Mouse (Mus musculus) heart, adult 8-10 months (tissue): Measurements from ENCODE around the gene Spred1. TPM values are rescaled to one million over a fixed set of nuclear protein-coding genes. Genes with fewer than 3 reads are reported as not detected.
A peak's percentile ranks its signal among the peaks of the same experiment; 100 is the strongest.
"Not testable (repeated sequence)": the region's sequence is repeated elsewhere in the genome, so short reads cannot be mapped to it uniquely, and the experiment has no call there.

Experiments
- DNase-seq: peaks from one replicate; pipeline ENCODE4 v3.0.0; 2022; ENCODE audit warnings: low spot score
- total RNA-seq, 4 experiments: library from RNA; stranded (reverse); gene quantifications; 2 replicates each; pipeline ENCODE4 v1.2.4; 2022

The Spred1 gene
- total RNA-seq, 4 experiments from 2014 or later: 9.7 to 13.8 (median 13.0) TPM

DNA sequence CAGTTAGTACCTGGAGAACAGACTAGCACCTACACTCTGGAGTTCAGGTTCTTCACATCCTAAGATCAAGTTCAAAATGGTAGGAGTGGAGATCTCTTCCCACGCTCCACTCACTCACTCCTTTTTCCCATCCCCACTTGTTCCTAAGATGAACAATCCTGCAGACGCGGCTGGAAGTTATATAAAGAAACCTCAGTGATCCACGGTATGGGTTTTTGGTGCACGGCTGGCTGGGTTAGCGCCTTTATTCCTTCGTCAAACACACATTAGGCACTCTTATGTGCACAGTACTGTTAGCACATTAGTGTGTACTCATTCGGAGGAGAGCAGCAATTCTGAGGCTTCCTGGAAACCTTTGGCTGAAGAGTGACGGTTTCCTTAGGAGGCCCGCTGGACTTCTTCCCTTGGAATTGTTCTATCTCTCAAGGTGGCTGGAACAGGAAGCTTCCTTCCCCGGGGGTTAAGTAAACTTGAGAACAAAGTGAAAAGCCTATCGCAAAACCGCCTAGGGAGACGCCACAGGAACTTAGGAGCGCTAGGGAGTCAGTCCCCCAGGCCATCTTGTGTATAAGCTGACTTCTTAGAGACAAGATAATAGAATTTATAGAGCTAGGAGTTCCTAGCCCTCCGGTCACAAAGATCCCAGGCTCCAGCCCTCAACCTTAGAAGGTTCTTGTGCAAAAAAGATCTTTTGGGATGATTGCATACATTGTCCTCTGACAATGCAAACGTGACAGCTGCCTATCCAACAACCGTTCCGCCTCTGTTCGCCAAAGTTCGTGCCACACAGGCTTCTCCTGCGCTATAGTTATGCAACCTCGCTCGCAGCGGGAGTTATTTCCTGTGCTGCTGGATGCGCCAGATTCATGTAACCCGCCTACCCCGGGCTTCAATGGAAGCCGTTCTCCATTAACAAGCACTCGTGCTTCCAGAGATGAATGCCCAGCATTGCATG lies 1.6 kb upstream of the Spred1 start:
- DNase-seq: peak; percentile 80

DNA sequence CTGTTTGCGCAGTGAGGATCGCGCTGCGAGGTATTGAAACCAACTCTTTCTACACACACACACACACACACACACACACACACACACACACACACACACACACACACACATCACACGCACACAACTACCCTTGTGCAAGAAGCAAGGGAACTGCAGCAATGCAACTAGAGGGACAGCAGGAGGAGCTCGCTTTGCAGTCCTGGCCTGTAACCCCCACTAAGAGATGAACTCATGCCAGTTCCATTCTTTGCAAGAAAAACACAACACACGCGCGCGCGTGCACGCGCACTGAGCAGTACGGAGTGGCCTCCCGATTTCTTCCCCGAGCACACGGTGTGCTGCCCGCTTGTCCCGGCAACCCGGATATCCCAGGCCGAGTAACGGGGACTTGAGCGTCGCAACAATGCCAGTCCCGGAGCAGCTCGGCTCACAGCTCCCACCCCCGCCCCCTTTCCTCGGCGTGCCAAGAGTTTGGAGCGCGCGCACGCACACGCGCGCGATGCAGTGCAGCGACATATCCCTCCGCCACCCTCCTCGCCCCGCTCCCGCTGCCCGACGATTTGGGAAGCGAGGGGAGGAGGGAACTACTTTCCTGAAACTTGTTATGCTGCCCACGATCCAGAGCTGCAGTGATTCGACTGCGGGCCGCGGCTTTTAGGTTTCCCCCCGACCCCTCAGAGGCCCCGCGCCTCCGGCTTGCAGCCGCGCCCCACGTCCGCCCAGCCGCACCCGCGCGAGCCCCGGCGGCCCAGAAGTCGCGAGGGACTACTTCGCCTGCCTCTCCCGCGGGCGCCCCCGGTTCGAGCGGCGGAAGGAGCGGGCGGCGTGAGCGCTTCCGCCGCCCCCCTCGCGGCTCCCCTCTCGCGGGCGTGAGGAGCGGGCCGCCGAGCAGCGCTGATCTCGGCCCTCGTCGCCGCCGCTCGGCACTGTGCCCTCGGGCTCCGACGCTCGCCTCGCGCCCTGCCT lies 645 bp upstream of the Spred1 start:
- peak; percentile 89 for DNase-seq

DNA sequence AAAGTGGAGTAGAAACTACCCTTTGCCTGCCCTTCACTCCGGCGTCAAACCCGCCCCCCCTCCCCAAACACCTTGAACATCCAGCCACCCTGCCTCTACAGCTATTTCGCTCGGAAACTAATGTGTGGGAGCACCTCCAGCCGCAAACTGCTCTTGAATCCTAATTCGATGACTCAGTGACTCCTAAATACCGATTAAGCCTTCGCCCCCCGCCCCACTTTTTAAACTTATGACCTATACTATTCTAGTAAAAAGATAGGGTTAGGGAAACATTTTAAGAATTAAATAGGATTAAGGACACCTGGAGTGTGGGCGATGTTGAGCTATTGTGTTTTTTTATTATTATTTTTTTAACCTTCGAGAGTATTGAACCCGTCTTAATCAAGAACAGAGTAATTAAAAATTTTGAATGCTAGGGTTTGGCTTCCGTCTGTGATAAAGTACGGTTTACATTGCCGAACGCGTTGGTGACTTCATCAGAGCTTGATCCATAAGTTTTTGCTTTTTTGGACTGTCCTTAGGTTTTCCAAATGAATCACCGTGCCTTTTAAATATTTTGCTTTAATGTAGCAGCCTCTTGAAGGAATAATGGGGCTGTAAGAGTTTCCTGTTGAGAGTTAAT lies 921 bp downstream of the Spred1 start:
- no peak for DNase-seq

DNA sequence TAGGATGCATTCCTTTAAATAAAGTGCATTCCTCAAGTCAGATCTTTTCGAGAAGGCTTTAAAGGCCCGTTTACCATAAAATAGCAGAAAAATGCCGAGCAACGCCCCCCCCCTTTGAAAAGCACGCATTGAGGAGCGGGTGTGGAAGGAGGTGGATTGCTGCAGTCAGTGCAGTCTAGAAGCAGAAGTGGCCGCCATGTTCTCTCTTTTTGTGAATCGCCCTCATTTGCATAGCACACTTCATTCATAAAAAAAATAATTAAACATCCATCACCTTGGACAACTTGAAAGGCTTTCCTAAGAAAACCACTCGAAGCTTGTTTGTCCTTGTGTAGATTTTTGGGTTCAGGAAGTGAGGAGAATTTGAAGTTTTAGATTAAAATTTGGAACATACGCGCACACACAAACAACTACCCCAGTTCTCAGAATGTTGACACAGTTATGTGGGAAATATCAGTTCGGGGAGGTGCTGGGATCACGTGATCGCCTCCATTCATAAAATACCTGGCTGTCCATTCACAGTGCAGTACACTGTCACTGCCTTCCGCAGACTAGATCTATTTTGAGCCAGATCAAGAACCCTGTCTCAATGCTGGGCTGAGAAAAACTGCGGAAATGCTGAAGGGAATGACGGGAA lies 1.6 kb downstream of the Spred1 start:
- peak; percentile 76 for DNase-seq

DNA sequence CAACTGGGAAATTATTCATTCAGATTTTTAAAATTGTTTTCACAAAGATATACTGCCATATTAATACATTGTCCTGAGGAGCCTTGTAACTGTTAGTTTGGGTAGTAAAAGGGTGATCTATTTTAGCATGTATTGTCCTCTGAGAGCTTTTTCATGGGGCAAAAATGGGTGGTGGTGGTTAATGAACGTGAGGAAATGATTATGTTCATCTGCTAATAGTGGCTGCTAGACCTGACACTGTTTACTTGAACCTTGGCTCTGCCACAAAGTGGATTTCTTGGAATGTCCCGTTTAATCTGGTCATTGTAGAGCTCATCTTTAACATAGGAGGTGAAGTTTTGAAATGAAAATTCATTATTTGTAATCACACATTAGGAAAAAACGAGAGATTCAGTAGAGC lies 2.5 kb downstream of the Spred1 start:
- no peak for DNase-seq

DNA sequence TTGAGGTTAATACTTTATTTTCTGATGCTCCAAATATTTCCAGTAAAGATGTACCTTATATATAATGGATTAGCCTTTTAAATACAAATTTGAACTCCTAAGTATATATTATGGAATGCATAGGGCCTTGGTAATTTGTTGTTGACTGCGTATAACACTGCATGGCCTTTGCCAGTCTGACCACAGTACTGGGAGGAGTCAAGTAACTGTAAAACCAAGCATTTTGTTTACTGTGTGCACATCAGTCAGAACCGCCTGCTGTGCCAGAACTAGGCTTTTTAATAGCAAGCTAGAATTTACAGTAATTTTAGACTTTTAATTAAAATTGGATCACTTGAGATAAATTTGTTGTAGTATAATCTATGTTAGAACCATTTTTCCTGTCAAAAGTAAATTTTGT lies 3.7 kb downstream of the Spred1 start:
- DNase-seq: no peak

DNA sequence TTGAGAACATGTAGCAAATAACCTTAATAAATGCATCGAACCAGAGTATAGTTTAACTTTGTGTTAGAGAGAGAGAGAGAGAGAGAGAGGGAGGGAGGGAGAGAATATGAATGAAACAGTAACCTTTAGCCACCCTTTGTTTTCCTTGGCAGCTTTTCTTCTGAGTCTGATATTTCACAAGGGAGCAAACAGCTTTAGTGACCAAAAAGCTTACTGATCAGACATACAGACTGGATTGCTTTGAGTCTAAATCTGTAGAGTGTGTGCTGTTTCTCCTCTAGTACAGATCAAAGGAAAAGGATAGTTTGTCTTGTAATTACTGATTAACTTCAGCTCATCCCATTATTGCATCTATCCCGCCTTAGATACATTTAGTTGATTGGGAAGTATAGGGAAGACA lies 8.0 kb downstream of the Spred1 start:
- DNase-seq: no peak

DNA sequence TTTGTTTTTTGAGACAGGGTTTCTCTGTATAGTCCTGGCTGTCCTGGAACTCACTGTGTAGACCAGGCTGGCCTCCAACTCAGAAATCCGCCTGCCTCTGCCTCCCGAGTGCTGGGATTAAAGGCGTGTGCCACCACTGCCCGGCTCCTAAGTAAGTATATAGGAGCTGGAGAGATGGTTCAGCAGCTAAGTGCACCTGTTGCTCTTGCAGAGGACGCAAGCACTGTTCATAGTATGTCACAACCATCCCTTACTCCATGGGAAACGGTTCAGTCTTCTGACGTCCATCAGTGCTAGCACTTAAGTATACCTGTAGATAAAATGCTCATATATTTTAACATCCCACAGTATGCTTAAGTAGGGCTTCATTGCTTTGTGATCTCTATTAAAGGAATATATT lies 9.9 kb downstream of the Spred1 start:
- not testable (repeated sequence) for DNase-seq

DNA sequence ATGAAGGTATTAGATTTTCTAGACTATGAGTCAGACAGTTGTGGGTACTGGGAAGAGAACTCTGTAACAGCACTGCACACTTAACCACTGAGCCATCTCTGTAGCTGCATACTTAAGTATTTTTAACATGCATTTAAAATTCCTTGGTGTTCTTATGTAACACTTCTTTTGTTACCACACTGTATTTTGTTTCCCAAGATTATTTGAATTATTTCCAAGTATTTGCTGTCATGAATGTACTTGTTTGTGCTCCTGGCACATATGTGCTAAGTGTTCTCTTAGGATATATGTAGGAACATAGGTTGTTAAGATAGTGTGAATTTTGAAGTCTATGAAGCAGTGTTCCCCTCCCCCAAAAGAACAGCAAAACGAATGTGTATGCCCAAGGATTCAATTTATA lies 10.7 kb downstream of the Spred1 start:
- DNase-seq: no peak

DNA sequence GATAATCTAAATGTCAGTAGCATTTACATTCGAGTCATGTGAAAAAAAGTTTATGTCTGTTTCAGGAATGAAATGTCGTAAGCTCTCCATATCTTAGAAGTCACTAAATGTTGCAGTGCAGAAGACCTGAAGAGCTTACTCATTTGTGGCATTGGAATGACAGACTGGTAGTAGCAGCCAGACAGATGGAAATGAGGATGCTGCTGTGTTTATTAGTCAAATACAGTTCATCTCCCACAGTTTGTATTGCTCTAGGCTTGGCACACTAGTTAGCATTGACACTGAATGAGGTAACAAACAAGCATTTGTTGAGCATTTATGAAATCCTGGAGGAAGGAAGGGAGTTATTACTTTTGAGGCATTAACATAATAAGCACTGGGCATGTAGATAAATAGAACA lies 12.4 kb downstream of the Spred1 start:
- no peak for DNase-seq

DNA sequence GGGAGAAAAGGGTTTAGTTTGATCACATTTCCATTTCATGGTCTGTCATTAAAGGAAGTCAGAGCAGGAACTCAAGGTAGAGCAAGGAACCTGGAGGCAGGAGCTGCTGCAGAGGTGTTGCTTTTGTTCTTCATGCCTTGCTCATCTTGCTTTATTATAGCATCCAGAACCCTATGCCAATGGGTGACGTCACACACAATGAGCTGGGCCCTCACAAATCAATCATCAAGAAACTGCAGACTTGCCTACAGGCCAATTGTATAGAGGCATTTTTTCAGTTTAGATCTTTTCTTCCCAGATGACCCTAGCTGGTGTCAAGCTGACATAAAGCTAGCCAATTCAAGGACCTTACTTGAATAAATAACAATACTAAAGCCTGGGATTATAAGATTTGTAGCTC lies 16.6 kb downstream of the Spred1 start:
- DNase-seq: no peak

DNA sequence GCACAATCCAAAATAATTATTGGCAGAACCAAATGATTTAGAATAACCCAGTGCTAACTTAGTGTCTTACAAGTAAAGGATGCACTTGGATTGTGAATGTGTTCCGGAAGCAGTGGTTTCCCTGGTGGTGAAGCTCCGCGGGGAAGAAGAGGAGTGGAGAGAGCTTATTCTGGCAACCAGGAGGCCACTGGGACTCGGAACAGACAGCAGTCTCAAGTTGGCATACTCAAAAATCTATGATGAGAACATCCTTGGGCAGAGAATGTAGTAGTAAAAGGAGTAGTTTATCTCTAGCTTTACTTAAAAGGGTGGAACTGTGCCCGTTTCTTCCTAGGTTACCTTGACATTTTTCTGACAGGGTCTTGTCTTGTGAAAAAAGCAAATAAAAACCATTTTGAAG lies 17.8 kb downstream of the Spred1 start:
- DNase-seq: no peak

DNA sequence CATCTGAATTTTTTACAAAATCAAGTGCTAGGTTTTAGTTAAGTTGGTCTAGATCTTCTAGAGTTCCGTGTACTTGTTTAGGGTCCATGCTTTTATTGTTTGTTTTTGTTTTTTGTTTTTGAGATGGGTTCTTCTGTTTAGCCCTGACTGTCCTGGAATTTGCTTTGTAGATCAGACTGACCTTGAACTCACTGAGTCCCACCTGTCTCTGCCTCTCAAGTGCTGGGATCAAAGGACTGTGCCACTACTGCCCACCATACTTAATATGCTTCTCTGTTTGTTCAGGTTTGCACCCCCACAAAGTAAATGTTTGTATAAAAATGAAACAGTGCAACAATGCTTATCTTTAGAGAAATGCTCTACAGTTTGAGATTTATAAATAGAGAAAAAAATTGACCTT lies 18.8 kb downstream of the Spred1 start:
- DNase-seq: no peak

DNA sequence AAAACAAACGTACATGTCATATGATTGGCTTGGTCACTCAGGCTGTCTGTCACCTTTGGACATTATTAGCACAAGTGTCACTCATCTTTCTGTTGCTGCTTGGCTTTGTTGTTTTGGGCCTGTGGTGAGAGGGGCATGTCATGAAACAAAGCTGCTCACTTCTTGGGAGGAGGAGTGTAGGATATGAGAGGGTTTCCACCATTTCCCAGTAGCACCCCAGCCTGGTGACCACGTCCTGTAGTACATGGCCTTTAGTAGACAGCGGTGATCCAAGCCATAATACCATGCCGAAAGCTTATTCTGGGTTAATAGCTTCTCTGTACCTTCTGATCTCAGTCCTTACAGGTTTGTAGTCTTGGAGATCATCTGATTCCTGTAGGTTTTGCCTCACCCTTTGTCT lies 21.9 kb downstream of the Spred1 start:
- DNase-seq: no peak

DNA sequence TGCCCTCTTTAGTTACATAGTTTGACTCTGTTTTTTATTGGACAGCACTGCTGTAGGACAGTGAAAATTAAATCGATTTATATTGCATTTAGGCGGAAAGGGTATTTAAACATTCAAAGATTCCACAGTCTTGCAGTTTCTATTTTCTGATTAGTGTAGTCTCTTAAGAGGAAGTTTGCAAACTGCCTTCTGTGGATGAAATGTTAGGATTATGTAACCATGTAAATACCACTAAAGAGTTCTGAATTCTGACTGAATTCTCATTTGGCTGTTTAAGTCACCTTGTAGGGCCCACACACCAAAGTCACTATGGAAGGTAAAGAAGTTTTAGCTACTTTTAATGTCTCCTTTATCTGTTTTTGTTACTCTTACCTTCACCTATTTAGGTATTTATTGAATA lies 24.9 kb downstream of the Spred1 start:
- no peak for DNase-seq

DNA sequence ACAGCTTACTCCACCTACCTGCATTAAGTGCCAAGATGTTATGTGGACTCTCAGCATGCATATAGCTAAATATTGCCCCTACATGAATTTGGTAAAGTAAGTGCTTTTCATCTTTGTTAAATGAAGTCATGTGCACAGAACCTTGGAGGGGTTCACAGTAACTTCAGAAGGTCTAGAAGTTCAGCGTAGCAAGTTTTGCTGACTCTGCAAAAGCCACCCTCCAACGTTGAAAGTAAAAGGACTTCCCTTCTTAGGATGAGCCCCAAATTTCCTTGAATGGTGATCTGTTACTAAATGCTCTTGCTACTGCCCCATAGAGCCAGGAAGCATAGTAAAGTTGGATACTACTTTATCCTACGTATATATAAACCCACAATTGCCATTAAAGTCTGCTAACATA lies 25.4 kb downstream of the Spred1 start:
- DNase-seq: no peak

DNA sequence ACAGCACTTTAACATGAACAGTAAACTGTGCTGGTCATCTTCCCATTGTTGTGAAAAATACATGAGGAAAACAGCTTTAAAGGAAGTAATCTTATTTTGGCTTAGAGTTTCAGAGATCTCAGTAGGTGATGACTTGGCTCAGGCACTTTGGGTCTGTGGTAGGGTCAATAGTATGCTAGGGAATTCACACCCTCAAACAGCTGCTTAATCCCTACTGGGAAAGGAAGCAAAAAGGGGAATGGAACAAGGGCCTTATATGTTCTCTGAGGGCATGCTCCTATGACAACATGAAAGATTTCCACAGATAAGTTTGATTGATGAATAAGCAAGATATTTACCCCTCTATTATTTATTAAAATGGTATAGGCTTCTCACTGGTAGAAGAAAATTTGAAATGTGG lies 31.0 kb downstream of the Spred1 start:
- DNase-seq: no peak

DNA sequence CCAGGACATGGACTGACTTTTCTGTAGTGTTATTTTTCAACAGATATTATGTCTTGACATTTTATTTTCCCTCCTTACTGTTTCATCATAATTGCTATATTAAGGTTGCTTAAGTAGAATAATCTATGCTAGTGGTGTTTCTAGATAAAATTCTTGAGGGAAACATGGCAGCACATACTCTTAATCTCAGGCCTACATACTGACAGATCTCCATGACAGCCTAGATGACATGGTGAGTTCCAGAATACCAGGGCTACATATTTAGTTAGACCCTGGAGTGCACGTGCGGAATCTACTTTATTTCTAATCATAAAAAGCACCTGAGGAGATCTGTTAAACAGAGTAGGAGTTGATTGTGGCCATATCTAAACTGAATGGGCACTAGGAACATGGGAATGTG lies 47.2 kb downstream of the Spred1 start:
- DNase-seq: no peak

DNA sequence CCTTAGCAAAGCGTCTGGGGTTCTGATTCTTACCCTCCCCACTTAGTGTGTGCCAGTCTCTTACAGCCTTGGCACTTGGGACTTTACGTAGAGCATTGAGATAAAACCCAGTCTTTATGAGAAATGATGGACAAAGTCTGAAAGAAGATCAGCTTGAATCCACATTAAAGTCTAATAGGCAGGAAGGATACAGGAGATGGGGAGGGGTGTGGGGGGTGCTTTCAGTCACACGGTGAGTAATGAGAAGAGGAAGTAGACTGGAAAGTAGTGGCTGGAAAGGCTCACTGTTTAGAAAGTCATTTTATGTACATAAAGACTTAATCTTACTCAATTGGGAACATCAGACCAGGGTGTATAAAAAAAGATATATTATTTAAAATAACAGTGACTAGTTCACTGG lies 47.9 kb downstream of the Spred1 start:
- DNase-seq: no peak

DNA sequence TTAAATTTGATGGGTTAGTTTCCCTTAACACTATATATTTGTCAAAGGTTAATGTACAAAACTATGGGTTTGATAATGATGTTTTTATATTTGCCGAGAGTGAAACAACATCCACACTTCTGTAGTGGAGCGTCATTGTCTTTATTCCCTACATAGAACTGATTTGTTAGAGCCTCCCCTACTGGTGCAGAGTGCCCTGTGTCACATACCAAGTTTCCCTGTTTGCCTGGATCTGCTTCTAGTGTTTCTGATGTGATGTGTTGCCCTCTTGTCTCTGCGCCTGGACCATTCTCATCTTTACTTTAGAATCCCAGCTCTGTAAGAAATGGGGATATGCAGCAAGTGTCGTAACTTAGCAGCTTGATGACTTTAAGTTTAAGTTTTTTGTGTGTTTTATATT lies 51.8 kb downstream of the Spred1 start:
- no peak for DNase-seq

DNA sequence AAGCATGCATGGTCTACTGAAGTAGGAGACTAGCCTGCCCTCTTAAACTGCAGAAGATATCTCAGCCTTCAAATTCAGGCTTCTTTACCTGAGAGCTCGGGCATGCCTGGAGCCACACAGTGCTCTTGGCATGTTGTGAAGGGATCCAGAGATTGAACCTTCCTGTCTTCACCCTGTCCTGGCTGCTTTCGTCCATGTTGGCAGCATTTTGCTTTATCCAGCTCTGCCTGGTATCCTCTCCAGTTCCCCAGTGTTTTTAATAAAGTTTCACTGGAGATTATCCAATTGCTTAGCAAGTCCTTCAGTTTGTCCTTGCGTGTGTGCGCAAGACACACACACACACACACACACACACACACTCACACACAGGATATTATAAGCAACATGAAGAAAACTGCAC lies 54.9 kb downstream of the Spred1 start:
- no peak for DNase-seq

DNA sequence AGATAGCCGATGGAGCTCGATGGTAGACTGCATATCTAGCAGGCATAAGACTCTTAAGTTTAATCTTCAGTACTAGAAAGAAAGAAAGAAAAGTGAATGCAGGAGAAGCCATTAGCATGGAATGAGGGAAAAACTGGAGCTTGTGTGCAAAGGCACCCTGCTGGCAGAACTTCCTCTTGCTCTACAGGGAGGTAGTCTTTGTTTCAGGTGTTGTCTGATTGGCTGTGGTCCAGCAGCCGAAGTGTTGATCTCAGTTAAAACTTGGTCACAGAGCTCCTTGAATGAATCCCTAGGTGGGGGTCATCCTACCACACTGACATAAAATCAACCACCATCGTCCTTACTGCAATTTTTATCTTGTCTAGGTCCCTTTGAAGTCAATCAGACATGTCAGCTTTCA lies 55.8 kb downstream of the Spred1 start:
- DNase-seq: no peak
